Mouse (Mus musculus) neural tube, embryonic 13.5 days (tissue): Measurements from ENCODE around the gene Clic1. TPM values are rescaled to one million over a fixed set of nuclear protein-coding genes. Genes with fewer than 3 reads are reported as not detected.
A peak's percentile ranks its signal among the peaks of the same experiment; 100 is the strongest.
"Not testable (repeated sequence)": the region's sequence is repeated elsewhere in the genome, so short reads cannot be mapped to it uniquely, and the experiment has no call there.

Experiments used
- ATAC-seq: fragments of 200-750 bp; cut with Nextera tagmentation; 2 replicates; pipeline ENCODE4 v1.8.0; 2017; ENCODE audit warnings: low read depth, mild to moderate bottlenecking, moderate TSS enrichment, moderate library complexity
- H3K27ac ChIP-seq: fragments of 300-500 bp; sonication (generic); replicated peaks from 2 replicates; pipeline ENCODE4 v1.5.1; 2015; ENCODE audit warnings: moderate library complexity, mild to moderate bottlenecking, inconsistent platforms
- H3K27me3 ChIP-seq: fragments of 300-500 bp; sonication (generic); 2 replicates; pipeline ENCODE4 v1.6.1; 2015; ENCODE audit warnings: mild to moderate bottlenecking, inconsistent platforms
- H3K36me3 ChIP-seq: fragments of 300-500 bp; sonication (generic); 2 replicates; pipeline ENCODE4 v1.6.1; 2015; ENCODE audit warnings: mild to moderate bottlenecking, inconsistent platforms
- H3K4me1 ChIP-seq: fragments of 300-500 bp; sonication (generic); replicated peaks from 2 replicates; pipeline ENCODE4 v1.6.1; 2015; ENCODE audit warnings: inconsistent platforms
- H3K4me2 ChIP-seq: fragments of 300-500 bp; sonication (generic); 2 replicates; pipeline ENCODE4 v1.6.1; 2015; ENCODE audit warnings: inconsistent platforms, mild to moderate bottlenecking, moderate library complexity
- H3K4me3 ChIP-seq: fragments of 300-500 bp; sonication (generic); 2 replicates; pipeline ENCODE4 v1.5.1; 2015; ENCODE audit warnings: mild to moderate bottlenecking, inconsistent platforms
- H3K9ac ChIP-seq: fragments of 300-500 bp; sonication (generic); 2 replicates; pipeline ENCODE4 v1.6.1; 2015; ENCODE audit warnings: moderate library complexity, mild to moderate bottlenecking, inconsistent platforms
- H3K9me3 ChIP-seq: fragments of 300-500 bp; sonication (generic); 2 replicates; pipeline ENCODE4 v1.6.1; 2016; ENCODE audit warnings: inconsistent platforms
- WGBS: fragments of 180-500 bp; shearing (Covaris S2); methylation state at CpG from one replicate; pipeline ENCODE4 v1.1.7; 2015; 5-methylcytosine and 5-hydroxymethylcytosine counted together
- polyA plus RNA-seq: library from polyadenylated mRNA; unstranded; fragments of >200 nt; fragmentation: Nextera tagmentation; extraction: Ambion mirVana; gene quantifications from 2 replicates; pipeline ENCODE4 v1.2.1, GENCODE M21; 2015

Gene Clic1
- 132 and 145 TPM in 2 replicates for polyA plus RNA-seq

- 7% methylated on average over 11 of the region's 11 CpGs for WGBS
- peaks cover 58% of the 10 kb centered on the region for H3K4me1 ChIP-seq
- H3K4me2 ChIP-seq: peak within 1 kb of the TSS; percentile 64
- ATAC-seq: no peak
- peak within 1 kb of the TSS; percentile 45 for H3K4me3 ChIP-seq
- no peaks in the 10 kb centered on the region for H3K9me3 ChIP-seq
- no peaks in the 10 kb centered on the region for H3K27me3 ChIP-seq
- peak within 1 kb of the TSS; percentile 78 for H3K9ac ChIP-seq
- peak within 1 kb of the TSS; percentile 95 for H3K27ac ChIP-seq
- peaks cover 13% of the 10 kb centered on the region for H3K36me3 ChIP-seq
Observed at GRCm38 (mm10) chr17:35049561-35050016, at the start of gene Clic1. TSS of gene Clic1 (plus strand) at chr17:35049966.

DNA sequence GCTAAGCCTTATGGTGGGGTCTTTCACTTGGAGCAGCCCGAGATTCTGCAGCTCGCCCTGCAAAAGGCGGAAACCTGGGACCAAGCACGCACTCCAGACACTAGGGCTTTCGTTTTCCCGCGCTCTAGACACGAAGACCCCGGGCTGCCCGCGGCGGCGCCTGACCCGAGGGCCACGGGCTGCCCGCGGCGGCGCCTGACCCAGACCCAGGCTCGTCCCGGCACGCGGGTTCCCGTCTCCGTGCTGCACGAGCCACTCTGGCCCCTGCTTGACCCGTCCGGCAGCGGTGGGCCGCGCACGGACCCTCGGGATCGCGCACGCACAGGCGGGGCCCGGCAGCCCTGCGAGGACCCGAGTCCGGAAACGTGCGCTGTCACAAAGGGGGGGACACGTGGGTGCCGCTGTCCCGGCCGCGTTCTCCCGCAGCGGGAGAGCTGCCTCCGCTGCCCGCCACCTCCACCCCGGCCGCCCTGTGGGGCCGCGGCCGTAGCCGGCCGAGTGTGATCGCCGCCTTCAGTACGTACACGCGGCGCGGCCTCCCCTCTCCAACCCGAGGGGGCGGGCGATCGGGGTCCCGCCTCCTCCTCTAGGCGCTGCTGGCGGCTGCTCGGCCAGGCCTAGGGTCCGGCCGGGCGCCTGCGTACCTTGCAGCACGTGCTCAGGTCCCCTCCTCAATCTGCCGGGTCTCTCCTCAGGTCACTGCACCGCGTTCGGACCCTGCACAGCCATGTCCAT, 48.9 kb upstream of the Clic1 start, which contains the start of gene Vars:
Gene Vars, plus strand, starts transcription at position 271 of the 735 bp plus-strand sequence.
- Histone ChIP-seq H3K27ac (peak within 1 kb of the TSS; percentile 96), H3K9ac (peak within 1 kb of the TSS; percentile 97), H3K4me1 (peaks cover 34% of the 10 kb centered on the region), H3K27me3 (no peaks in the 10 kb centered on the region), H3K4me3 (peak within 1 kb of the TSS; percentile 93), H3K36me3 (peaks cover 19% of the 10 kb centered on the region), H3K4me2 (peak within 1 kb of the TSS; percentile 100), H3K9me3 (no peaks in the 10 kb centered on the region)
- WGBS: under 1% methylated on average over 57 of the region's 83 CpGs
- peak; percentile 93 for ATAC-seq

DNA sequence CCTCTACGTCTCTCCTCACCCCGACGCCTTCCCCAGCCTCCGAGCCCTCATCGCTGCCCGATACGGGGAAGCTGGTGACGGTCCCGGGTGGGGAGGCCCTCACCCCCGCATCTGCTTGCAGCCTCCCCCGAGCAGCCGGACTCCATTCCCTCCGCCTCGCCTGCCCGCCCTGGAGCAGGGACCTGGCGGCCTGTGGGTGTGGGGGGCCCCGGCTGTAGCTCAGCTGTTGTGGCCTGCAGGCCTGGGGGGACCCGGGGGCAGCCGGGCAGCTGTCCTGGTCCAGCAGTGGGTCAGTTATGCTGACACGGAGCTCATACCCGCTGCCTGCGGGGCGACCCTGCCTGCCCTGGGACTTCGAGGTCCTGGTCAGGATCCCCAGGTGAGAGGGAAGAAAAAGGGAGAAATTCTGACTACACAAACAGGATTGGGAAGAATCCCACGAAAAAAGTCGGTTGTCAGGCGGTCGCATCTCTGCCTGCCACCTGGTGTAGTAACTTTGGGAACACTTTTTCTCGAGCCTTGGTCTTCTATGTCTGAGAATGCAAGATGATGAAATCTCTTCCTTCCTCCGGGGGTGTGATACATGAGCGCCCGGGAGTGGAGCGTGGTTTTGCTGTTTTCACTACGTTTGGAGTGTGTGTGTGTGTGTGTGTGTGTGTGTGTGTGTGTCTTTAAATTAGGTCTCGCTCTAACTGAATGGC, 48.2 kb upstream of the Clic1 start:
- no peaks in the 10 kb centered on the region for H3K27me3 ChIP-seq
- peak overlapping the region; percentile 97 for H3K9ac ChIP-seq
- peak overlapping the region; percentile 96 for H3K27ac ChIP-seq
- peaks cover 34% of the 10 kb centered on the region for H3K4me1 ChIP-seq
- H3K9me3 ChIP-seq: no peaks in the 10 kb centered on the region
- peak overlapping the region; percentile 100 for H3K4me2 ChIP-seq
- ATAC-seq: no peak; the same call in 1 of the 2 replicates
- H3K36me3 ChIP-seq: peaks cover 25% of the 10 kb centered on the region
- WGBS: 1% methylated on average over 35 of the region's 35 CpGs
- H3K4me3 ChIP-seq: peak overlapping the region; percentile 93

GRCm38 (mm10) chr17:35002153-35002865, 47.5 kb upstream of the Clic1 start:
- Histone ChIP-seq H3K4me3 (peak overlapping the region; percentile 93), H3K27me3 (no peaks in the 10 kb centered on the region), H3K36me3 (peaks cover 32% of the 10 kb centered on the region), H3K9ac (peak overlapping the region; percentile 97), H3K4me1 (peaks cover 34% of the 10 kb centered on the region), H3K9me3 (no peaks in the 10 kb centered on the region), H3K27ac (peak overlapping the region; percentile 96; the same call in 1 of the 2 replicates), H3K4me2 (peak overlapping the region; percentile 100)
- ATAC-seq: no peak
- 12% methylated on average over 12 of the region's 12 CpGs for WGBS

DNA sequence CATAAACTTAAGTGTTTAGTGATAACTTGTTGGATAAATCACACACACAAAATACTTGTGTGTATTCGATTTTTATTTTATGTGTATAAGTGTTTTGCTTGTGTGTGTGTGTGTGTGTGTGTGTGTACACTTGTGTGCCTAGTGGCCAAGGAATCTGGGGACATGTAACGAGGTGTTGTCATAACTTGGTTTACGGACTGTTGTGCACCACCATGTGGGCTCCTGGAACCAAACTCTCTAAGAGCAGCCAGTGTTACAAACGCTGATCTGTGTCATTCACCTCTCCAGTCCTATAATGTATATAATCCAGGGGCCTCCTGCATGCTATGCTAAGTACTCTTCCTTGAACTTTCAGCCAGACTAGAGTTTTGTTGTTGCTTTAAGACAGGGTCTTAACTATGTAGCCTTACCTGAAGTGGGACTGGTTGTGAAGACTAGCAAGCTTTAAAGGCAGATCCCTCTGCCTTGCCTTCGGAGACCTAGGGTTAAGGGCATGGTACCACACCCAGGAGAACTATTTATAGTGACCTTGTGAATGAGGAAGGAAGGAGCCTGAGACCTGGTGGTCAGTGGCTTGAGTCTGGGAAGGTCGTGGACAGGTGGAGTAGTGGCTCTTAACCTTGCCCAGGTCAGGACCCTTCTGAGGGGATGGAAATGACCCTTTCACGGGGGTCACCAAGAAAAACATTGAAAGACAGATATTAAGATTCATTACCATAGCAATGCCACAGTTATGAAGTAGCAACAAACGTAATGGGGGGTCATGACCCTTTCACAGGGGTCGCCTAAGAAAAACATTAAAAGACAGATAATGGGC, 46.5 kb upstream of the Clic1 start:
- Histone ChIP-seq H3K27me3 (no peaks in the 10 kb centered on the region), H3K4me2 (peak overlapping the region; percentile 100), H3K9me3 (no peaks in the 10 kb centered on the region), H3K36me3 (peaks cover 41% of the 10 kb centered on the region), H3K4me1 (peaks cover 34% of the 10 kb centered on the region), H3K9ac (peak overlapping the region; percentile 97), H3K27ac (no peak overlapping the region), H3K4me3 (no peak overlapping the region)
- no peak for ATAC-seq
- 77% methylated on average over 9 of the region's 9 CpGs for WGBS

GRCm38 (mm10) chr17:35004075-35004717, 45.6 kb upstream of the Clic1 start:
- H3K27ac ChIP-seq: no peak overlapping the region
- ATAC-seq: no peak
- H3K4me2 ChIP-seq: no peak overlapping the region
- 95% methylated on average over 17 of the region's 17 CpGs for WGBS
- H3K9me3 ChIP-seq: no peaks in the 10 kb centered on the region
- peaks cover 48% of the 10 kb centered on the region for H3K36me3 ChIP-seq
- no peak overlapping the region for H3K9ac ChIP-seq
- no peak overlapping the region for H3K4me3 ChIP-seq
- no peaks in the 10 kb centered on the region for H3K27me3 ChIP-seq
- H3K4me1 ChIP-seq: peaks cover 32% of the 10 kb centered on the region

GRCm38 (mm10) chr17:35005158-35005557, 44.6 kb upstream of the Clic1 start:
- ATAC-seq: no peak
- Histone ChIP-seq H3K27ac (no peak overlapping the region), H3K4me2 (no peak overlapping the region), H3K27me3 (no peaks in the 10 kb centered on the region), H3K36me3 (peaks cover 58% of the 10 kb centered on the region), H3K4me3 (no peak overlapping the region), H3K4me1 (peaks cover 23% of the 10 kb centered on the region), H3K9me3 (no peaks in the 10 kb centered on the region), H3K9ac (no peak overlapping the region)
- 96% methylated on average over 10 of the region's 10 CpGs for WGBS

GRCm38 (mm10) chr17:35005902-35006301, 43.9 kb upstream of the Clic1 start:
- not testable (repeated sequence) for H3K9ac ChIP-seq, ATAC-seq, H3K4me2 ChIP-seq, H3K9me3 ChIP-seq, H3K27ac ChIP-seq, H3K4me3 ChIP-seq, H3K27me3 ChIP-seq
- 99% methylated on average over 4 of the region's 5 CpGs for WGBS
- H3K4me1 ChIP-seq: peaks cover 22% of the 10 kb centered on the region
- peaks cover 65% of the 10 kb centered on the region for H3K36me3 ChIP-seq

- ATAC-seq: no peak
- H3K4me1 ChIP-seq: peaks cover 11% of the 10 kb centered on the region
- no peak overlapping the region for H3K27ac ChIP-seq
- WGBS: 97% methylated on average over 7 of the region's 7 CpGs
- H3K9ac ChIP-seq: no peak overlapping the region
- no peaks in the 10 kb centered on the region for H3K9me3 ChIP-seq
- no peak overlapping the region for H3K4me3 ChIP-seq
- peaks cover 81% of the 10 kb centered on the region for H3K36me3 ChIP-seq
- no peaks in the 10 kb centered on the region for H3K27me3 ChIP-seq
- H3K4me2 ChIP-seq: no peak overlapping the region
Observed at GRCm38 (mm10) chr17:35007387-35007991, 42.3 kb upstream of the Clic1 start.

- Histone ChIP-seq H3K4me3 (no peak overlapping the region), H3K4me1 (no peaks in the 10 kb centered on the region), H3K27ac (no peak overlapping the region), H3K9me3 (no peaks in the 10 kb centered on the region), H3K4me2 (no peak overlapping the region), H3K27me3 (no peaks in the 10 kb centered on the region), H3K9ac (no peak overlapping the region), H3K36me3 (peaks cover 96% of the 10 kb centered on the region)
- WGBS: 91% methylated on average over 7 of the region's 7 CpGs
- no peak for ATAC-seq
Observed at GRCm38 (mm10) chr17:35009586-35009985, 40.2 kb upstream of the Clic1 start.
